Mouse (Mus musculus) forebrain, embryonic 16.5 days (tissue): ENCODE results near the gene Majin. TPM values are rescaled to one million over a fixed set of nuclear protein-coding genes. Genes with fewer than 3 reads are reported as not detected.

Experiments
- ATAC-seq: fragments of 200-750 bp; cut with Nextera tagmentation; 2 replicates; pipeline ENCODE4 v1.8.0; 2017; ENCODE audit warnings: mild to moderate bottlenecking, moderate library complexity
- H3K27ac ChIP-seq: fragments of 300-500 bp; sonication (generic); 2 replicates; pipeline ENCODE4 v1.5.1; 2014; ENCODE audit warnings: low read length, control low read depth
- H3K27me3 ChIP-seq: fragments of 300-500 bp; sonication (generic); replicated peaks from 2 replicates; pipeline ENCODE4 v1.6.1; 2014; ENCODE audit warnings: low read length; ENCODE audit not compliant: control insufficient read depth, insufficient read depth
- H3K36me3 ChIP-seq: fragments of 300-500 bp; sonication (generic); 2 replicates; pipeline ENCODE4 v1.6.1; 2014; ENCODE audit not compliant: control insufficient read depth, insufficient read depth
- H3K4me1 ChIP-seq: fragments of 300-500 bp; sonication (generic); replicated peaks from 2 replicates; pipeline ENCODE4 v1.6.1; 2014; ENCODE audit warnings: low read length; ENCODE audit not compliant: control insufficient read depth, insufficient read depth
- H3K4me2 ChIP-seq: fragments of 300-500 bp; sonication (generic); 2 replicates; pipeline ENCODE4 v1.6.1; 2014; ENCODE audit warnings: mild to moderate bottlenecking, low read length, control low read depth
- H3K4me3 ChIP-seq: fragments of 300-500 bp; sonication (generic); replicated peaks from 2 replicates; pipeline ENCODE4 v1.5.1; 2014; ENCODE audit warnings: mild to moderate bottlenecking, low read length, control low read depth
- H3K9ac ChIP-seq: fragments of 300-500 bp; sonication (generic); replicated peaks from 2 replicates; pipeline ENCODE4 v1.6.1; 2014; ENCODE audit warnings: low read depth, low read length, control low read depth
- H3K9me3 ChIP-seq: fragments of 300-500 bp; sonication (generic); 2 replicates; pipeline ENCODE4 v1.6.1; 2016; ENCODE audit warnings: low read length; ENCODE audit not compliant: control insufficient read depth
- WGBS: fragments of 180-500 bp; shearing (Covaris S2); extraction: QIAGEN DNeasy Blood & Tissue Kit; methylation state at CpG from one replicate; pipeline ENCODE4 v1.1.7; 2014; 5-methylcytosine and 5-hydroxymethylcytosine counted together
- polyA plus RNA-seq: library from polyadenylated mRNA; unstranded; fragments of >200 nt; fragmentation: Nextera tagmentation; extraction: Ambion mirVana; gene quantifications from 2 replicates; pipeline ENCODE4 v1.2.1, GENCODE M21; 2015

The Majin gene
- polyA plus RNA-seq, 1 experiment from 2014 or later: not detected

DNA sequence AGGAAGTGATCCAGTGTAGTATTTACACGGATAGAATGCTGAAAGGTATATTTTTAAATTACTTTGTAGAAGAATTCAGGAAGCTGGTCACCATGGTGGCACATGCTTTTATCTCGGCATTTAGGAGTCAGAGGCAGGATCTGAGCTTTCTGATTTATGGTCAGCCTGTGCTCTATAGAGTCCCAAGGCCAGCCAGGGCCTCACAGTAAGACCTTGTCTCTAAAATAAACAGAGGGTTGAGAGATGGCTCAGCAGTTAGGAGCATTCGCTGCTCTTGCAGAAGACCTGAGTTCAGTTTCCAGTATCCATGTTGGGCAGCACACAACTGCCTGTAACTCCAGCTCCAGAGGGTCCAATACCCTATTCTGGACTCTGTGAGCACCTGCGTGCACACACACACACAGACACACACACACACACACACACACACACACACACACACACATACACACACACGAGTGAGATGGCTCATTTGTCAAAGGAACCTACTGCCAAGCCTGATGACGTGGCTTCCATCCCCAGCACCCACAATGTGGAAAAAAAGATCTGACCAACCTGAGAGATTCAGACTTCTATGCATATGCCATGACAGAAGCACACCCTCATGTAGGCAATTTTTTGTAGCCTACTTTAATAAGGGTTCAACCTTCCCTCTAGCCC lies 32.0 kb downstream of the Majin start:
- H3K4me3 ChIP-seq: no peak overlapping the region
- no peaks in the 10 kb centered on the region for H3K4me1 ChIP-seq
- no peak overlapping the region for H3K9ac ChIP-seq
- H3K27ac ChIP-seq: no peak overlapping the region
- H3K36me3 ChIP-seq: no peaks in the 10 kb centered on the region
- 79% methylated on average over 6 of the region's 6 CpGs for WGBS
- H3K27me3 ChIP-seq: no peaks in the 10 kb centered on the region
- no peaks in the 10 kb centered on the region for H3K9me3 ChIP-seq
- H3K4me2 ChIP-seq: no peak overlapping the region
- ATAC-seq: no peak

DNA sequence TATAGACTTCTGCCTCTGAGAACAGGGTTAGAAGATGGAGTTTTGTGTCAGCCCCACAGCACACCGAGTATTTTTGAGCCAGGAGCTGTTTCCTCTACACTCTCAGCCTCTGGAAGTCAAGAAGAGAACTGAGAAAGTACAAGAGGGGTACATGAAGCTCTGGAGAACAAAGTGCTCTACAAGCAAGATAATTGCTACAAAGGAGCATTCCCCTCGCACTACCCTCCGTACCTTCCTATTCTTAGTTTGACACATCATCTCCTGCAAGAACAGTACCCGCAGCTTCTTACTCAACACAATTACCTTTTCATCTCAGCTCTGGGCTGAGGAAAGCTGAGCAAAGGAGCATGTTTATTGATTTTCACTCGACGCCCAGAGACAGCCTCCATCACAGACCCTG lies 34.4 kb downstream of the Majin start:
- Histone ChIP-seq H3K9me3 (no peaks in the 10 kb centered on the region), H3K4me3 (no peak overlapping the region), H3K4me2 (no peak overlapping the region), H3K36me3 (no peaks in the 10 kb centered on the region), H3K4me1 (no peaks in the 10 kb centered on the region), H3K27ac (no peak overlapping the region), H3K27me3 (no peaks in the 10 kb centered on the region), H3K9ac (no peak overlapping the region)
- ATAC-seq: no peak
- WGBS: 67% methylated on average over 6 of the region's 6 CpGs

DNA sequence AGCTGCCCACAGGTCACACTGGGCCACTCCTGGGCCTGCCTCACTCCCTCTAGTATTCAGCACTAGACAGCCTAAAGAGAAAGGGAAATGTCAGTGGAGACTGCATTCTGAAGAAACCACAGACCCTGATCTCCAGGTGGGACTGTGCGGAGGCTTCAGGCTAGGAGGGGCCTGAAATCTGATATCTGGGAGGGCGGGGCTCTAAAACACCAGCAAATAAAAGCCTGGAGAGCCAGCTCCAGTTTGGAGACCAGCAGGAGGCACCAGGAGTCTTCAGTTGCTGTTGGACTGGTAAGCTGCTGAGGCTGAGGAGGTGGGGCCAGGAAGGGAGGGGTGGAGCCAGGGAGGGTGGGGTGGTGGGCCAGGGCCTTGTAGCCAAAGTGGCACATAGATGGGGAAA lies 41.9 kb downstream of the Majin start, which contains the start of gene Gpha2:
TSS of gene Gpha2 (plus strand) at position 246 of the 400 bp plus-strand sequence.
- no peaks in the 10 kb centered on the region for H3K9me3 ChIP-seq
- no peak within 1 kb of the TSS for H3K4me2 ChIP-seq
- no peak for ATAC-seq
- H3K36me3 ChIP-seq: peaks cover 11% of the 10 kb centered on the region; the same call in 1 of the 2 replicates
- H3K4me3 ChIP-seq: no peak within 1 kb of the TSS
- no peak within 1 kb of the TSS for H3K27ac ChIP-seq
- no peaks in the 10 kb centered on the region for H3K4me1 ChIP-seq
- 24% methylated on average over 2 of the region's 2 CpGs for WGBS
- H3K9ac ChIP-seq: no peak within 1 kb of the TSS
- no peaks in the 10 kb centered on the region for H3K27me3 ChIP-seq

- WGBS: 87% methylated on average over 14 of the region's 14 CpGs
- Histone ChIP-seq H3K36me3 (peaks cover 13% of the 10 kb centered on the region; the same call in 1 of the 2 replicates), H3K9me3 (no peaks in the 10 kb centered on the region)
These were observed 42.6 kb downstream of the Majin start for GRCm38 (mm10) chr19:6226763-6227162.

GRCm38 (mm10) chr19:6227864-6228263 lies 43.7 kb downstream of the Majin start:
- Histone ChIP-seq H3K4me3 (no peak overlapping the region), H3K4me1 (no peaks in the 10 kb centered on the region), H3K27ac (no peak overlapping the region), H3K27me3 (no peaks in the 10 kb centered on the region), H3K4me2 (no peak overlapping the region), H3K9me3 (no peaks in the 10 kb centered on the region), H3K9ac (no peak overlapping the region), H3K36me3 (peaks cover 13% of the 10 kb centered on the region; the same call in 1 of the 2 replicates)
- 83% methylated on average over 4 of the region's 4 CpGs for WGBS
- 0 out of 2 replicates have a peak, but pooled peaks have one; percentile 20 for ATAC-seq

More at GRCm38 (mm10) chr19:6226763-6227162, 42.6 kb downstream of the Majin start:
- H3K27me3 ChIP-seq: no peaks in the 10 kb centered on the region
- no peak overlapping the region for H3K9ac ChIP-seq
- no peak overlapping the region for H3K27ac ChIP-seq
- H3K4me1 ChIP-seq: no peaks in the 10 kb centered on the region
- no peak overlapping the region for H3K4me2 ChIP-seq
- no peak for ATAC-seq
- no peak overlapping the region for H3K4me3 ChIP-seq

DNA sequence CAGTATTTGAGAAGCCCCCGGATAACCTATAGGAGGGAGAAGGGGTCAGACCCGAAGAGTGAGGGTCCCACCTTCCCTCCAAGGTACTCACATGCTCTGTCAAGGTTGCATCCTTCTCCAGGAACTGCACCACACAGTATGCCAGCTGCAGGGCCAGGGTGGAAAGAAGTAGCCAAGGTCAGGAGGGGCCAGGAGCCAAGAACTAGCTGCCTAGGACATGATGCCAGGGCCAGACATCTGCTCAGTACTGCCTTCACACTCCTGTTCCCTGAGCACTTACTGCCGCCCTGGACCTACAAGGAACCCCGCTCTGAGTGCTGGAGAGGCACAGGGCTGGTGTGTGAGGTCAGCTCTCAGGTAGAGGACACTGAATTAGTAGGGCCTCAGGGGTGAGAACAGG lies 46.2 kb downstream of the Majin start:
- no peak for ATAC-seq
- peaks cover 17% of the 10 kb centered on the region for H3K4me1 ChIP-seq
- no peaks in the 10 kb centered on the region for H3K27me3 ChIP-seq
- H3K36me3 ChIP-seq: peaks cover 13% of the 10 kb centered on the region; the same call in 1 of the 2 replicates
- H3K9me3 ChIP-seq: no peaks in the 10 kb centered on the region
- 93% methylated on average over 4 of the region's 4 CpGs for WGBS
- H3K27ac ChIP-seq: no peak overlapping the region
- no peak overlapping the region for H3K4me3 ChIP-seq
- no peak overlapping the region for H3K9ac ChIP-seq
- no peak overlapping the region for H3K4me2 ChIP-seq

GRCm38 (mm10) chr19:6231036-6231435 lies 46.8 kb downstream of the Majin start:
- no peak for ATAC-seq
- Histone ChIP-seq H3K4me2 (no peak overlapping the region), H3K9ac (no peak overlapping the region), H3K4me3 (no peak overlapping the region), H3K27me3 (no peaks in the 10 kb centered on the region), H3K27ac (no peak overlapping the region), H3K4me1 (peaks cover 17% of the 10 kb centered on the region), H3K9me3 (no peaks in the 10 kb centered on the region), H3K36me3 (peaks cover 13% of the 10 kb centered on the region; the same call in 1 of the 2 replicates)
- 89% methylated on average over 2 of the region's 2 CpGs for WGBS

DNA sequence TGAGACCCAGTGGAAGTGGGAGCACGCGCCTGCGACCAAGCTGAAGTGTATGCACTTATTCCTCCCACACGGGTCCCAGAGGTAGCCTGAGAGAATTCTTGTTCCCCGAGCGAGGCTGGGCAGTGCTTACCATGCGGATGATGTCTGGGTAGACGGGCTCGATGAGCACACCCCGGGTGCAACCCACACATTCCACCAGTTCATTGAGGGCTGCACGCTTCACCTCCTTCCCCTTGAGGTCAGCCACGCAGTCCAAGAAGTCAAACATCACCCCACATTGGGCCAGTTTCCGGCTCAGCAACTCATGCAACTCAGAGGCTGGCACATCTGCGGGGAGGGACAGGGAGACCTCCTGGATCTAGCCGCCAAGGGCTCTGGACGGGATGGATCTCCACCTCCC lies 49.5 kb downstream of the Majin start:
- no peaks in the 10 kb centered on the region for H3K27me3 ChIP-seq
- H3K36me3 ChIP-seq: peaks cover 4% of the 10 kb centered on the region; the same call in 1 of the 2 replicates
- H3K4me1 ChIP-seq: peaks cover 22% of the 10 kb centered on the region
- H3K4me3 ChIP-seq: no peak overlapping the region
- ATAC-seq: no peak
- no peak overlapping the region for H3K4me2 ChIP-seq
- WGBS: 91% methylated on average over 16 of the region's 16 CpGs
- no peaks in the 10 kb centered on the region for H3K9me3 ChIP-seq
- no peak overlapping the region for H3K9ac ChIP-seq
- H3K27ac ChIP-seq: no peak overlapping the region

DNA sequence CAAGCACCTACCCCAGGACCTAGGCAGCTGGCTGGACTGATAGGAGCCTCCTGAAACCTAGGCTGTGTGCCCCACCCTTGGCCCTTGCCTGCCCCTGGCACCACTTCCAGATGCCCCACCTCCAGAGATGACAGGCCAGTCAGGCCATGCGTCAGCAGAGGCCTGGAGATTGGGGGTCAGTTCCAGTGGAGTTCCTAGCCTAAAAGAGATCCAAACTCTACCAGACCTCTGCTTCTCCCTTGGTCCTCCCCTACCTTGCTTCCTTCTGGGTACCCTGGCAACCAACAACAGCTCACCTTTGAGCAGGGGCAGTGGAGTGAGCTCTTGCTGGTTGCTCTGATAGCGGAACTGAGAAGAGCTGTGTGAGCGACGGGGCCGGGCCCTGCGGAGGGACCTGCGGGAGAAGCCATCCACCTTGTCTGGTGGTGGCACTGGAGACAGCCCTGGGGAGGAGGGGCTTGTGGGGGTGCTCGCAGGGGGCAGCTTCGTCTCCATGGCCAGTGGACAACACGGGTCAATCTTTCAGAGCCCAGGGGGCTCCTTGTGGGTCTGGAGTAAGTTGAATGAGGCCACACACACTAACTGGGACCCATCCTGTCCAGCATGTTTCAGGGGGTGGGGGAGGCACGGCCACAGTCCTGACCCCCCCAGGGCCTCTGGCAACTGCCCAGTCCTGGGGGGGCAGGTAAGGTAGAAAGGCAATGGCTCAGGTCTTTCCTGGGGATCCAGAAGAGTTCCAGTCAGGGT lies 50.3 kb downstream of the Majin start:
- no peak overlapping the region for H3K27ac ChIP-seq
- H3K27me3 ChIP-seq: no peaks in the 10 kb centered on the region
- H3K9me3 ChIP-seq: no peaks in the 10 kb centered on the region
- 66% methylated on average over 11 of the region's 11 CpGs for WGBS
- H3K4me2 ChIP-seq: peak overlapping the region; percentile 99
- peaks cover 4% of the 10 kb centered on the region; the same call in 1 of the 2 replicates for H3K36me3 ChIP-seq
- peaks cover 22% of the 10 kb centered on the region for H3K4me1 ChIP-seq
- H3K9ac ChIP-seq: peak overlapping the region; percentile 86
- ATAC-seq: no peak
- peak overlapping the region; percentile 91 for H3K4me3 ChIP-seq
